ENCODE assay signal across 21 mouse cellular contexts in genomic region chr7:81202389-81202788, GRCm38 (mm10). TPM values are rescaled to one million over a fixed set of nuclear protein-coding genes. Genes with fewer than 3 reads are reported as not detected.
DNase-seq lines count a peak whose midpoint lies in the region; ATAC-seq and TF ChIP-seq lines count a peak whose summit lies in the region.
"Had no signal": no experiment of that assay in that cellular context is flagged by ENCODE, and none has a peak within 500 bp of the region (broad histone marks: within the 10 kb centered on the region; RNA-seq: fewer than 3 reads in every experiment).

No protein-coding gene starts in this region.

- no peak for TF ChIP-seq EP300 in liver, postnatal 0 days (IDR thresholded peaks at IDR 0.05; ENCODE audit: low read depth)

- no peak for TF ChIP-seq CTCF in liver, postnatal 0 days (IDR thresholded peaks at IDR 0.05; ENCODE audit: low read depth)

- no peak overlapping the region for H3K4me2 ChIP-seq in limb, embryonic 13.5 days (replicated peaks)
- no peak overlapping the region for H3K4me2 ChIP-seq in limb, embryonic 14.5 days (replicated peaks; ENCODE audit: low read depth, low read length, severe bottlenecking)
- no peak overlapping the region for H3K4me2 ChIP-seq in liver, postnatal 0 days (ENCODE audit: low read depth, low read length)
- H3K4me2 ChIP-seq: forebrain, embryonic 12.5 days; heart, embryonic 13.5 days; hindbrain, embryonic 14.5 days; intestine, embryonic 15.5 days had no signal

- no peaks in the 10 kb centered on the region for H3K36me3 ChIP-seq in limb, embryonic 13.5 days
- H3K36me3 ChIP-seq in limb, embryonic 10.5 days = no peaks in the 10 kb centered on the region
- no peaks in the 10 kb centered on the region for H3K36me3 ChIP-seq in limb, embryonic 14.5 days (ENCODE audit: control insufficient read depth, insufficient read depth, low read length)
- no peaks in the 10 kb centered on the region for H3K36me3 ChIP-seq in liver, postnatal 0 days (replicated peaks; ENCODE audit: insufficient read depth, low read length)
- H3K36me3 ChIP-seq: forebrain, embryonic 12.5 days; heart, embryonic 13.5 days; intestine, embryonic 15.5 days had no signal

- 43% methylated on average over 5 of the region's 5 CpGs for WGBS in limb, embryonic 13.5 days
- 54% methylated on average over 5 of the region's 5 CpGs for WGBS in limb, embryonic 10.5 days
- 38% methylated on average over 5 of the region's 5 CpGs for WGBS in limb, embryonic 14.5 days
- 52% methylated on average over 5 of the region's 5 CpGs for WGBS in liver, postnatal 0 days (ENCODE audit: insufficient replicate concordance)

- H3K9ac ChIP-seq in limb, embryonic 13.5 days = no peak overlapping the region
- H3K9ac ChIP-seq in limb, embryonic 14.5 days (ENCODE audit: low read depth, low read length, severe bottlenecking) = no peak overlapping the region
- no peak overlapping the region for H3K9ac ChIP-seq in liver, postnatal 0 days (replicated peaks)
- H3K9ac ChIP-seq: forebrain, embryonic 12.5 days; heart, embryonic 13.5 days; hindbrain, embryonic 14.5 days; intestine, embryonic 15.5 days had no signal

- no peak overlapping the region for H3K4me3 ChIP-seq in limb, embryonic 13.5 days
- H3K4me3 ChIP-seq in limb, embryonic 10.5 days = no peak overlapping the region
- no peak overlapping the region for H3K4me3 ChIP-seq in limb, embryonic 14.5 days (replicated peaks; ENCODE audit: low read length)
- H3K4me3 ChIP-seq in liver, postnatal 0 days (ENCODE audit: low read depth, low read length) = no peak overlapping the region
- H3K4me3 ChIP-seq: forebrain, embryonic 12.5 days; heart, embryonic 13.5 days; intestine, embryonic 15.5 days had no signal

- 0 out of 2 replicates have a peak, but pooled peaks have one; percentile 28 for ATAC-seq in limb, embryonic 13.5 days (ENCODE audit: low FRiP score, low read depth)
- ATAC-seq in limb, embryonic 14.5 days (ENCODE audit: low FRiP score, low read depth) = 0 out of 2 replicates have a peak, but pooled peaks have one; percentile 44
- ATAC-seq in liver, postnatal 0 days = no peak
- ATAC-seq in megakaryocyte, adult 5-6 weeks (ENCODE audit: poor library complexity, severe bottlenecking) = no peak
- ATAC-seq: forebrain, embryonic 16.5 days; intestine, embryonic 15.5 days had no signal

- TF ChIP-seq POLR2A in limb, embryonic 14.5 days (IDR thresholded peaks at IDR 0.05; ENCODE audit: borderline replicate concordance, extremely low read depth, insufficient read depth, insufficient read length) = no peak

- H3K27me3 ChIP-seq in limb, embryonic 13.5 days = no peaks in the 10 kb centered on the region
- H3K27me3 ChIP-seq in limb, embryonic 10.5 days (ENCODE audit: low read depth, poor library complexity, severe bottlenecking) = no peaks in the 10 kb centered on the region
- no peaks in the 10 kb centered on the region for H3K27me3 ChIP-seq in limb, embryonic 14.5 days (ENCODE audit: control insufficient read depth, insufficient read depth, low read length)
- no peaks in the 10 kb centered on the region for H3K27me3 ChIP-seq in liver, postnatal 0 days (ENCODE audit: insufficient read depth, low read length)
- H3K27me3 ChIP-seq: CH12.LX; intestine, embryonic 15.5 days had no signal

- H3K4me1 ChIP-seq in limb, embryonic 13.5 days = peaks cover 22% of the 10 kb centered on the region
- H3K4me1 ChIP-seq in limb, embryonic 10.5 days = peaks cover 32% of the 10 kb centered on the region
- H3K4me1 ChIP-seq in limb, embryonic 14.5 days (ENCODE audit: control insufficient read depth, insufficient read depth, low read length) = peaks cover 12% of the 10 kb centered on the region
- peaks cover 11% of the 10 kb centered on the region for H3K4me1 ChIP-seq in liver, postnatal 0 days (ENCODE audit: insufficient read depth)

- no peak for DNase-seq in limb, embryonic 10.5 days (ENCODE audit: low spot score)
- DNase-seq in NIH3T3 (ENCODE audit: low read depth) = peak; percentile 67
- DNase-seq in limb, embryonic 14.5 days (ENCODE audit: low spot score) = no peak
- no peak for DNase-seq in liver, postnatal 0 days
- DNase-seq in kidney, postnatal 10 days = no peak
- DNase-seq: adrenal gland, adult 2 months; adrenal gland, postnatal 25 days; cerebellum, adult 18-20 months; cerebellum, adult 9-11 months; cerebellum, postnatal 36 days; gastrocnemius, postnatal 36 days; heart, adult 11 months; heart, postnatal 4 days had no signal

- no peak overlapping the region for H3K27ac ChIP-seq in limb, embryonic 13.5 days
- no peak overlapping the region for H3K27ac ChIP-seq in limb, embryonic 10.5 days
- H3K27ac ChIP-seq in limb, embryonic 14.5 days (replicated peaks; ENCODE audit: low read depth, low read length) = no peak overlapping the region
- no peak overlapping the region for H3K27ac ChIP-seq in liver, postnatal 0 days (ENCODE audit: low read depth)
- H3K27ac ChIP-seq: forebrain, embryonic 12.5 days; heart, embryonic 13.5 days; hindbrain, embryonic 14.5 days; intestine, embryonic 15.5 days had no signal

- H3K9me3 ChIP-seq in limb, embryonic 13.5 days = no peaks in the 10 kb centered on the region
- no peaks in the 10 kb centered on the region for H3K9me3 ChIP-seq in limb, embryonic 10.5 days (replicated peaks)
- no peaks in the 10 kb centered on the region for H3K9me3 ChIP-seq in limb, embryonic 14.5 days (ENCODE audit: control insufficient read depth, low read length)
- no peaks in the 10 kb centered on the region for H3K9me3 ChIP-seq in liver, postnatal 0 days (ENCODE audit: low read length)
- H3K9me3 ChIP-seq: forebrain, embryonic 12.5 days; heart, embryonic 13.5 days; intestine, embryonic 15.5 days had no signal

RNA-seq across cellular contexts. Expression of gene Pde8a, which starts 11.0 kb away (rescaled TPM):
- polyA plus RNA-seq in limb, embryonic 13.5 days (2015; fragmentation: Nextera tagmentation; extraction: Ambion mirVana) = 3.9 and 4.8 TPM in 2 replicates
- 3.2 and 3.3 TPM in 2 replicates for polyA plus RNA-seq in limb, embryonic 10.5 days (2016; fragmentation: Nextera tagmentation; extraction: Ambion mirVana)
- polyA plus RNA-seq in limb, embryonic 14.5 days (2012; rRNA removed) = 8.1 and 8.2 TPM in 2 replicates
- polyA plus RNA-seq in limb, embryonic 14.5 days (2014; fragmentation: Nextera tagmentation; extraction: Ambion mirVana) = 5.5 and 6.6 TPM in 2 replicates
- polyA plus RNA-seq in liver, postnatal 0 days (2015; fragmentation: Nextera tagmentation; extraction: Ambion mirVana) = 3.1 and 3.4 TPM in 2 replicates
- total RNA-seq in megakaryocyte, adult 5-6 weeks (2015) = 14.4 and 15.9 TPM in 2 replicates
- 6.4 and 8.4 TPM in 2 replicates for total RNA-seq in megakaryocyte, adult 5-6 weeks (2017)

Comparison
In these comparisons a context has a peak if more than half of its experiments do, and no peak if none do; other contexts are left out.
1. ATAC-seq: peak in limb, embryonic 13.5 days (single experiment) and limb, embryonic 14.5 days (single experiment); none in liver, postnatal 0 days (single experiment) and megakaryocyte, adult 5-6 weeks (single experiment).